ENCODE assay signal across 8 mouse cellular contexts in the genomic region with DNA sequence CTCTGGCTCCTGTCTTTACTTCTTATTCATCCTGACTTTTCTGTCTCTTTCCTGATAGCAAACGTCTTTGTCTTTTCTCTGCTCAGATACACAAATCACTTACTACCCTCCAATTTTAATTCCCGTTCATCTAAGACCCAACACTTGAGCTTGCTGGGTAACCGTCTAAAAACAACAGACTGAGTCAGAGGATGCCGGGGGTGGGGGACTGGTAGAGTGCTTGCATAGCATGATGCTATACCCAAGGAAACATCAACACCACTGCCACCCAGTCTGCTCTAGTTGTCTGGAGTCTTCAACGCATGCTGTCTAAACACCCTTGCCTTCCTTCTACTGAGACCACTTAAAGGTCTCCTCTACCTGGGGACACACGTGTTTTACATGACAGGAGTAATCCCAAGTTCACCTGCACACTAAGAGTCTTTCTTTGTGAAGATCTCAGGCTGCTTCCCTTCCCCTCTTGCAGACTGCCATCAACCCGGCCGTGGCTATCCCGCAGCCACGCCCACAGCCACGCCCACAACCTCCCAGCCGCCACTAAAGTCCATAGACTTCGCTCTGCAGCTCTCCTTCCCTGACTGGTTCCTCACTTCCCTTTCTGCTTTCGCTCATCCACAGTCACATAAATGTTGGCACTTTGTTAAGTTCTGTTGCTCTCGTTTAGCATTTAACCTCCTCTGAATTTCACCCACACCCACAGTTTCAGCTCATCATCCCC. TPM values are rescaled to one million over a fixed set of nuclear protein-coding genes. Genes with fewer than 3 reads are reported as not detected.
A peak's percentile ranks its signal among the peaks of the same experiment; 100 is the strongest.
DNase-seq lines count a peak whose midpoint lies in the region; ATAC-seq and TF ChIP-seq lines count a peak whose summit lies in the region.

No protein-coding gene starts in this region.

- H3K4me2 ChIP-seq in forebrain, embryonic 12.5 days: peak overlapping the region; percentile 63

- no peak overlapping the region for H3K27ac ChIP-seq in forebrain, embryonic 12.5 days
- H3K27ac ChIP-seq in limb, embryonic 10.5 days: 0 out of 2 replicates have a peak overlapping the region, but pooled peaks have one; percentile 31
- H3K27ac ChIP-seq in left cerebral cortex, adult 2 months: no peak overlapping the region

- intact Hi-C loops in left cerebral cortex, adult 2 months (cut with DNase I): no loop called here

- peak; percentile 62 for DNase-seq in A20 (ENCODE audit: low read depth, low spot score)
- DNase-seq in adrenal gland, adult 18-20 months (ENCODE audit: low spot score in 2 of 2): peak; percentile 55 to 70
- peak; percentile 92 for DNase-seq in limb, embryonic 10.5 days (ENCODE audit: low spot score)
- DNase-seq in spleen, adult 12 weeks (ENCODE audit: low spot score): peak; percentile 9
- no peak for DNase-seq in left cerebral cortex, adult 2 months (ENCODE audit: extremely low spot score in 1 of 2, low spot score in 2 of 2)

- no peaks in the 10 kb centered on the region for H3K9me3 ChIP-seq in forebrain, embryonic 12.5 days
- H3K9me3 ChIP-seq in limb, embryonic 10.5 days (replicated peaks): no peaks in the 10 kb centered on the region

- ATAC-seq in forebrain, embryonic 12.5 days (ENCODE audit: low FRiP score): peak; percentile 70; the same call in 1 of the 2 replicates
- peak; percentile 89 to 96 for ATAC-seq in hematopoietic stem cell, adult 5-6 weeks (replicated peaks in 1 of 2; ENCODE audit: insufficient read depth in 1 of 2, low FRiP score in 2 of 2, low TSS enrichment in 1 of 2, low read depth in 1 of 2, poor library complexity in 2 of 2, severe bottlenecking in 2 of 2)
- ATAC-seq in megakaryocyte-erythroid progenitor cell, adult 5-6 weeks (replicated peaks; ENCODE audit: low FRiP score, low TSS enrichment, poor library complexity, severe bottlenecking): peak; percentile 59; the same call in 1 of the 2 replicates

- H3K9ac ChIP-seq in forebrain, embryonic 12.5 days: 0 out of 2 replicates have a peak overlapping the region, but pooled peaks have one; percentile 45

- no peaks in the 10 kb centered on the region for H3K36me3 ChIP-seq in forebrain, embryonic 12.5 days (replicated peaks)
- H3K36me3 ChIP-seq in limb, embryonic 10.5 days: no peaks in the 10 kb centered on the region

- TF ChIP-seq CTCF in left cerebral cortex, adult 2 months (IDR thresholded peaks at IDR 0.05): no peak

- H3K4me1 ChIP-seq in forebrain, embryonic 12.5 days: peaks cover 8% of the 10 kb centered on the region
- H3K4me1 ChIP-seq in limb, embryonic 10.5 days: peaks cover 41% of the 10 kb centered on the region

- 12% methylated on average over 15 of the region's 15 CpGs for WGBS in forebrain, embryonic 12.5 days
- WGBS in limb, embryonic 10.5 days: 13% methylated on average over 15 of the region's 15 CpGs

- peak overlapping the region; percentile 31 for H3K4me3 ChIP-seq in forebrain, embryonic 12.5 days (replicated peaks)
- peak overlapping the region; percentile 42 for H3K4me3 ChIP-seq in limb, embryonic 10.5 days
- H3K4me3 ChIP-seq in left cerebral cortex, adult 2 months: no peak overlapping the region; the same call in 1 of the 2 replicates

- peaks cover 11% of the 10 kb centered on the region for H3K27me3 ChIP-seq in forebrain, embryonic 12.5 days
- peaks cover 8% of the 10 kb centered on the region; the same call in 1 of the 2 replicates for H3K27me3 ChIP-seq in limb, embryonic 10.5 days (ENCODE audit: low read depth, poor library complexity, severe bottlenecking)

RNA-seq across cellular contexts. Expression of gene Hcn4, which starts 17.5 kb away (rescaled TPM):
- total RNA-seq in adrenal gland, adult 18-20 months (2021): under 1 TPM; 0.53 to 0.83 TPM
- polyA plus RNA-seq in forebrain, embryonic 12.5 days (2016; fragmentation: Nextera tagmentation; extraction: Ambion mirVana): 1.3 and 1.8 TPM in 2 replicates
- total RNA-seq in hematopoietic stem cell, adult 5-6 weeks (2017): not detected in 2 replicates
- 0.19 and 0.33 TPM in 2 replicates for polyA plus RNA-seq in limb, embryonic 10.5 days (2016; fragmentation: Nextera tagmentation; extraction: Ambion mirVana)
- not detected in 2 replicates for total RNA-seq in megakaryocyte-erythroid progenitor cell, adult 5-6 weeks (2014; fragmentation: Nextera tagmentation)
- total RNA-seq in megakaryocyte-erythroid progenitor cell, adult 5-6 weeks (2017): not detected in 2 replicates
- 1 to 10 TPM; 6.6 to 7.8 TPM for total RNA-seq in left cerebral cortex, adult 2 months (2021)

Comparison
In these comparisons a context has a peak if more than half of its experiments do, and no peak if none do; other contexts are left out.
1. DNase-seq: peak in A20 (single experiment), adrenal gland, adult 18-20 months (2 of 2), limb, embryonic 10.5 days (single experiment) and spleen, adult 12 weeks (single experiment); none in left cerebral cortex, adult 2 months (0 of 2).
2. Peak in every context shown above with its lines, with median percentiles within 50 percentile points of each other: ATAC-seq.